Mouse (Mus musculus): ENCODE results near the gene Ubald1.

Ubald1 gene

GRCm38 (mm10) chr16:4880136-4880825 is at the start of gene Ubald1:
Ubald1 (minus strand) TSS chr16:4880315.
- DNase-seq (ENCODE audit: low spot score) = peak; percentile 99

- no peak for DNase-seq (ENCODE audit: low spot score)
These were observed 48.4 kb upstream of the Ubald1 start for GRCm38 (mm10) chr16:4928474-4928873.

GRCm38 (mm10) chr16:4927967-4928366 is 47.9 kb upstream of the Ubald1 start:
- no peak for DNase-seq (ENCODE audit: low spot score)

- DNase-seq (ENCODE audit: low spot score) = no peak
These were observed 43.9 kb upstream of the Ubald1 start for GRCm38 (mm10) chr16:4923996-4924395.

GRCm38 (mm10) chr16:4922481-4922880 is 42.4 kb upstream of the Ubald1 start:
- DNase-seq (ENCODE audit: low spot score) = no peak

GRCm38 (mm10) chr16:4920556-4920955 is 40.4 kb upstream of the Ubald1 start:
- no peak for DNase-seq (ENCODE audit: low spot score)

GRCm38 (mm10) chr16:4916608-4917007 is 36.5 kb upstream of the Ubald1 start:
- no peak for DNase-seq (ENCODE audit: low spot score)

GRCm38 (mm10) chr16:4915931-4916330 is 35.8 kb upstream of the Ubald1 start:
- DNase-seq (ENCODE audit: low spot score) = no peak

GRCm38 (mm10) chr16:4913783-4914735 is 33.9 kb upstream of the Ubald1 start:
- peak; percentile 47 for DNase-seq (ENCODE audit: low spot score)

- DNase-seq (ENCODE audit: low spot score) = no peak
These were observed 33.0 kb upstream of the Ubald1 start for GRCm38 (mm10) chr16:4912907-4913782.

- DNase-seq (ENCODE audit: low spot score) = no peak
These were observed 32.0 kb upstream of the Ubald1 start for GRCm38 (mm10) chr16:4912074-4912648.

- no peak for DNase-seq (ENCODE audit: low spot score)
These were observed 30.6 kb upstream of the Ubald1 start for GRCm38 (mm10) chr16:4910758-4911157.

GRCm38 (mm10) chr16:4909745-4910144 is 29.6 kb upstream of the Ubald1 start:
- no peak for DNase-seq (ENCODE audit: low spot score)

GRCm38 (mm10) chr16:4907972-4908371 is 27.9 kb upstream of the Ubald1 start:
- DNase-seq (ENCODE audit: low spot score) = no peak

GRCm38 (mm10) chr16:4907386-4907785 is 27.3 kb upstream of the Ubald1 start:
- peak; percentile 35 for DNase-seq (ENCODE audit: low spot score)

- no peak for DNase-seq (ENCODE audit: low spot score)
These were observed 26.4 kb upstream of the Ubald1 start for GRCm38 (mm10) chr16:4906559-4906958.

GRCm38 (mm10) chr16:4905591-4905990 is 25.5 kb upstream of the Ubald1 start:
- no peak for DNase-seq (ENCODE audit: low spot score)

- DNase-seq (ENCODE audit: low spot score) = no peak
These were observed 24.8 kb upstream of the Ubald1 start for GRCm38 (mm10) chr16:4904878-4905277.

GRCm38 (mm10) chr16:4903491-4904102 is 23.5 kb upstream of the Ubald1 start:
- no peak for DNase-seq (ENCODE audit: low spot score)

GRCm38 (mm10) chr16:4902390-4902789 is 22.3 kb upstream of the Ubald1 start:
- DNase-seq (ENCODE audit: low spot score) = no peak

- DNase-seq (ENCODE audit: low spot score) = no peak
These were observed 21.1 kb upstream of the Ubald1 start for GRCm38 (mm10) chr16:4901167-4901566.

Data from testis, postnatal 14 days (tissue).